ENCODE assay signal across 24 mouse cellular contexts in genomic region chr16:76293176-76293575, GRCm38 (mm10).
DNase-seq lines count a peak whose midpoint lies in the region; ATAC-seq and TF ChIP-seq lines count a peak whose summit lies in the region.
"Had no signal": no experiment of that assay in that cellular context is flagged by ENCODE, and none has a peak within 500 bp of the region (broad histone marks: within the 10 kb centered on the region; RNA-seq: fewer than 3 reads in every experiment).

No protein-coding gene starts in this region.

- no peak overlapping the region for H3K4me3 ChIP-seq in heart, embryonic 10.5 days
- H3K4me3 ChIP-seq in liver, embryonic 11.5 days (ENCODE audit: low read depth, low read length) = no peak overlapping the region
- no peak overlapping the region for H3K4me3 ChIP-seq in liver, postnatal 0 days (ENCODE audit: low read depth, low read length)
- H3K4me3 ChIP-seq: forebrain, embryonic 13.5 days; hindbrain, embryonic 12.5 days; lung, embryonic 15.5 days; midbrain, embryonic 10.5 days; myocyte; neural tube, embryonic 12.5 days; stomach, embryonic 15.5 days had no signal

- no peak for TF ChIP-seq CTCF in liver, postnatal 0 days (IDR thresholded peaks at IDR 0.05; ENCODE audit: low read depth)

- H3K9me3 ChIP-seq in heart, embryonic 10.5 days = no peaks in the 10 kb centered on the region
- no peaks in the 10 kb centered on the region for H3K9me3 ChIP-seq in liver, embryonic 11.5 days (ENCODE audit: control insufficient read depth, low read length)
- no peaks in the 10 kb centered on the region for H3K9me3 ChIP-seq in liver, postnatal 0 days (ENCODE audit: low read length)
- H3K9me3 ChIP-seq: forebrain, embryonic 13.5 days; hindbrain, embryonic 12.5 days; lung, embryonic 15.5 days; midbrain, embryonic 10.5 days; neural tube, embryonic 12.5 days; stomach, embryonic 15.5 days had no signal

- H3K9ac ChIP-seq in liver, embryonic 11.5 days (ENCODE audit: low read depth, low read length) = no peak overlapping the region
- H3K9ac ChIP-seq in liver, postnatal 0 days (replicated peaks) = no peak overlapping the region
- H3K9ac ChIP-seq: forebrain, embryonic 13.5 days; hindbrain, embryonic 12.5 days; lung, embryonic 15.5 days; neural tube, embryonic 12.5 days; stomach, embryonic 15.5 days had no signal

- no peak overlapping the region for H3K4me2 ChIP-seq in liver, embryonic 11.5 days
- no peak overlapping the region for H3K4me2 ChIP-seq in liver, postnatal 0 days (ENCODE audit: low read depth, low read length)
- H3K4me2 ChIP-seq: forebrain, embryonic 13.5 days; hindbrain, embryonic 12.5 days; lung, embryonic 15.5 days; neural tube, embryonic 12.5 days; stomach, embryonic 15.5 days had no signal

- DNase-seq in heart, embryonic 10.5 days (ENCODE audit: low spot score) = no peak
- no peak for DNase-seq in heart, adult 18-20 months
- no peak for DNase-seq in liver, embryonic 11.5 days (ENCODE audit: low spot score)
- DNase-seq in liver (no peak), ZHBTc4 (ENCODE audit: low read depth, low spot score) (peak; percentile 23)
- DNase-seq in liver, postnatal 0 days = no peak
- DNase-seq in adrenal gland, adult 2 months = no peak
- DNase-seq in lung, adult 18-20 months = no peak
- DNase-seq: cerebellum, postnatal 14 days; gastrocnemius, postnatal 10 days; kidney, adult 11 months; kidney, postnatal 14 days; layer of hippocampus, adult 9-11 months; thymus, adult 18-20 months; thymus, postnatal 25 days had no signal

- no peak for ATAC-seq in liver, embryonic 11.5 days (replicated peaks; ENCODE audit: low FRiP score)
- ATAC-seq in liver, postnatal 0 days = no peak
- ATAC-seq: activated CD4-positive, CD25-positive, alpha-beta regulatory T cell, adult 4 months; forebrain, embryonic 13.5 days; hindbrain, postnatal 0 days had no signal

- peaks cover 35% of the 10 kb centered on the region for H3K4me1 ChIP-seq in heart, embryonic 10.5 days
- peaks cover 18% of the 10 kb centered on the region for H3K4me1 ChIP-seq in liver, embryonic 11.5 days (replicated peaks; ENCODE audit: control insufficient read depth, insufficient read depth, low read length)
- peaks cover 14% of the 10 kb centered on the region for H3K4me1 ChIP-seq in liver, postnatal 0 days (ENCODE audit: insufficient read depth)
- H3K4me1 ChIP-seq: forebrain, embryonic 13.5 days; hindbrain, embryonic 12.5 days; neural tube, embryonic 12.5 days; stomach, embryonic 15.5 days had no signal

- H3K36me3 ChIP-seq in heart, embryonic 10.5 days = peaks cover 38% of the 10 kb centered on the region
- peaks cover 24% of the 10 kb centered on the region for H3K36me3 ChIP-seq in liver, embryonic 11.5 days (ENCODE audit: control insufficient read depth, insufficient read depth, low read length)
- H3K36me3 ChIP-seq in liver, postnatal 0 days (replicated peaks; ENCODE audit: insufficient read depth, low read length) = peaks cover 37% of the 10 kb centered on the region

- 91% methylated on average over 21 of the region's 21 CpGs for WGBS in heart, embryonic 10.5 days
- WGBS in liver, embryonic 11.5 days = 89% methylated on average over 21 of the region's 21 CpGs
- WGBS in liver, postnatal 0 days (ENCODE audit: insufficient replicate concordance) = 94% methylated on average over 21 of the region's 21 CpGs

- H3K27ac ChIP-seq in heart, embryonic 10.5 days = peak overlapping the region; percentile 38
- peak overlapping the region; percentile 66; the same call in 1 of the 2 replicates for H3K27ac ChIP-seq in liver, embryonic 11.5 days (ENCODE audit: low read depth, low read length)
- H3K27ac ChIP-seq in liver, postnatal 0 days (ENCODE audit: low read depth) = 0 out of 2 replicates have a peak overlapping the region, but pooled peaks have one; percentile 44
- H3K27ac ChIP-seq: forebrain, embryonic 13.5 days; hindbrain, embryonic 12.5 days; hindbrain, postnatal 0 days; lung, embryonic 15.5 days; midbrain, embryonic 10.5 days; neural tube, embryonic 12.5 days had no signal

- no peak for TF ChIP-seq EP300 in liver, postnatal 0 days (IDR thresholded peaks at IDR 0.05; ENCODE audit: low read depth)

- H3K27me3 ChIP-seq in heart, embryonic 10.5 days (ENCODE audit: insufficient read depth, poor library complexity, severe bottlenecking) = 0 out of 2 replicates have a peak, but pooled peaks cover 4% of the 10 kb centered on the region
- H3K27me3 ChIP-seq in liver, embryonic 11.5 days (replicated peaks; ENCODE audit: control insufficient read depth, insufficient read depth, low read length) = no peaks in the 10 kb centered on the region
- H3K27me3 ChIP-seq in liver, postnatal 0 days (ENCODE audit: insufficient read depth, low read length) = no peaks in the 10 kb centered on the region
- H3K27me3 ChIP-seq: forebrain, embryonic 13.5 days; hindbrain, embryonic 12.5 days; lung, embryonic 15.5 days; neural tube, embryonic 12.5 days; stomach, embryonic 15.5 days had no signal
